Mouse (Mus musculus) liver, postnatal 0 days (tissue): Measurements from ENCODE around the gene Mettl3. TPM values are rescaled to one million over a fixed set of nuclear protein-coding genes. Genes with fewer than 3 reads are reported as not detected.
A peak's percentile ranks its signal among the peaks of the same experiment; 100 is the strongest.
"Not testable (repeated sequence)": the region's sequence is repeated elsewhere in the genome, so short reads cannot be mapped to it uniquely, and the experiment has no call there.

Source experiments
- ATAC-seq: fragments of 200-750 bp; cut with Nextera tagmentation; 2 replicates; pipeline ENCODE4 v1.8.0; 2017; ENCODE audit warnings: mild to moderate bottlenecking, moderate library complexity
- DNase-seq: peaks from one replicate; pipeline ENCODE4 v3.0.0-alpha.2; 2016
- H3K27ac ChIP-seq: fragments of 300-500 bp; sonication (generic); 2 replicates; pipeline ENCODE4 v1.5.1; 2014; ENCODE audit warnings: antibody characterized with exemption, moderate library complexity, mild to moderate bottlenecking, low read depth
- H3K27me3 ChIP-seq: fragments of 300-500 bp; sonication (generic); 2 replicates; pipeline ENCODE4 v1.6.1; 2014; ENCODE audit warnings: low read length, control low read depth, mixed read lengths; ENCODE audit not compliant: insufficient read depth
- H3K36me3 ChIP-seq: fragments of 300-500 bp; sonication (generic); replicated peaks from 2 replicates; pipeline ENCODE4 v1.6.1; 2014; ENCODE audit warnings: mild to moderate bottlenecking, control low read depth, low read length, moderate library complexity, mixed read lengths; ENCODE audit not compliant: insufficient read depth
- H3K4me1 ChIP-seq: fragments of 300-500 bp; sonication (generic); 2 replicates; pipeline ENCODE4 v1.6.1; 2014; ENCODE audit warnings: antibody characterized with exemption, mild to moderate bottlenecking, control low read depth; ENCODE audit not compliant: insufficient read depth
- H3K4me2 ChIP-seq: fragments of 300-500 bp; sonication (generic); 2 replicates; pipeline ENCODE4 v1.6.1; 2014; ENCODE audit warnings: low read depth, mild to moderate bottlenecking, low read length, moderate library complexity, mixed read lengths
- H3K4me3 ChIP-seq: fragments of 300-500 bp; sonication (generic); 2 replicates; pipeline ENCODE4 v1.5.1; 2014; ENCODE audit warnings: low read depth, low read length
- H3K9ac ChIP-seq: fragments of 300-500 bp; sonication (generic); replicated peaks from 2 replicates; pipeline ENCODE4 v1.6.1; 2014; ENCODE audit warnings: mild to moderate bottlenecking, moderate library complexity
- H3K9me3 ChIP-seq: fragments of 300-500 bp; sonication (generic); 2 replicates; pipeline ENCODE4 v1.6.1; 2016; ENCODE audit warnings: mild to moderate bottlenecking, control low read depth, low read length, mixed read lengths
- CTCF ChIP-seq: sonication (generic); IDR thresholded peaks from 2 replicates; pipeline ENCODE4 v1.5.1; 2016; ENCODE audit warnings: antibody characterized with exemption, low read depth
- EP300 ChIP-seq: IDR thresholded peaks from 2 replicates; pipeline ENCODE4 v1.6.1; 2016; ENCODE audit warnings: antibody characterized with exemption, low read depth, mild to moderate bottlenecking
- WGBS: fragments of 180-500 bp; shearing (Covaris S2); extraction: QIAGEN DNeasy Blood & Tissue Kit; methylation state at CpG from one replicate; pipeline ENCODE4 v1.1.7; 2014; ENCODE audit not compliant: insufficient replicate concordance; 5-methylcytosine and 5-hydroxymethylcytosine counted together
- polyA plus RNA-seq: library from polyadenylated mRNA; unstranded; fragments of >200 nt; fragmentation: Nextera tagmentation; extraction: Ambion mirVana; gene quantifications from 2 replicates; pipeline ENCODE4 v1.2.1, GENCODE M21; 2015

Mettl3 gene
- polyA plus RNA-seq, 1 experiment from 2014 or later: 8.1 TPM

DNA sequence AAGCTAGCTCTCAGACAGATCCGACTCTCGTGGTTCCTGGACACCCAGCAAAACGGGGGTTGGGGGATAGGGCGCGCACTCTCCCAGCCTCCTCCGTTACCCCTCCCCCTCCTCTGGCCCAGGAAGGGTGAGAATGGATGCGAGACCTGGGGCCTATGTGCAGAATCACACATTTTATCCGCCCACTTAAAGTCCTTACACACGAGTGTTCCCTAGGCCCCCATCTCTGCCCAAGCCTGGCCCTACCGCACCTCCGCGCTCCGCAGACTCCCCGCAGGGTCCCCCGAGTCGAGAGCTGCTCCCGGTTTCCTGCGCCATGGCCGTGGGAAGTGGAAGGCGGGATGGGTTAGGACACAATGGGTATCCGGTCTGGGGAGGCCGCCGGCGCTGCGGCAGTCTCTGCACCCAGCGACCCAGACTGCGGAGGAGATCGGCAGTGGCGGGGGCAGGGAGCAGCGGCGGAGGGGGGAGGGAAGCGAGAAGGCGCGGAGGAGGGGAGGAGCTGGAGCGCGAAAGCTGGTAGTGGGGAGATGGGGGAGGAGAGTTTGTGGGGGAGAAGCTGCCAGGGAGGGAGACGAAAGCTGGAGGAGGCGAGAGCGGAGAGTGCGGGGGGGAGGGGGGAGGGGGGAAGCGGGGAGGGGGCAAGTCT lies 11.0 kb upstream of the Mettl3 start:
- under 1% methylated on average over 32 of the region's 41 CpGs for WGBS
- peak; percentile 58 for DNase-seq
- Histone ChIP-seq H3K4me2 (peak overlapping the region; percentile 97), H3K36me3 (no peaks in the 10 kb centered on the region), H3K4me1 (0 out of 2 replicates have a peak, but pooled peaks cover 5% of the 10 kb centered on the region), H3K27me3 (peaks cover 15% of the 10 kb centered on the region), H3K4me3 (peak overlapping the region; percentile 70), H3K9ac (peak overlapping the region; percentile 68), H3K27ac (peak overlapping the region; percentile 3; the same call in 1 of the 2 replicates), H3K9me3 (no peaks in the 10 kb centered on the region)
- ATAC-seq: peak; percentile 67
- no peak for TF ChIP-seq CTCF
- no peak for TF ChIP-seq EP300

DNA sequence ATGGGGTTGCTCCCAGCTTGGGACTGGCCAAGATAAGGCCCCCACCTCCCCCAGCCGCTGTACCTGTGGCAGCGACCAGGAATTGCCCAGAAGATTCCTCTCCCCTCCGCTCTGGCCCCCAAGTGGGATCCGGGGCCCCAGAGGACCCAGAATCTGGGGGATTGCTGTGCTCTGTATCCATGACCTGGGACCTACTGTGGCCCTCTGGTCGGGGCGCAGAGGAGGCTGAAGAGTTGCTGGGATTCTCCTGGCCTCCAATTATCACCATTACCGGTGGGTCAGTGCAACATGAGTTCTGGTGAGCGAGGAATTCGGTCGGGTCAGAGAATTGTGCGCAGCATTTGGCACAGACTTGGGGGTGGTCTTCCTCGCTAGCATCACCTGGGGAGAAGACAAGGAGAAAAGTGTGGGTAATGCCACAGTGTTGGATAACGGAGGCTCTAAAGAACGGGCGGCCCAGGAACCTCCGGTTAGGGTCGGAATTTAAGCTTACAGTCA lies 10.4 kb upstream of the Mettl3 start:
- no peaks in the 10 kb centered on the region for H3K36me3 ChIP-seq
- peak overlapping the region; percentile 68 for H3K9ac ChIP-seq
- H3K4me1 ChIP-seq: 0 out of 2 replicates have a peak, but pooled peaks cover 5% of the 10 kb centered on the region
- peaks cover 15% of the 10 kb centered on the region for H3K27me3 ChIP-seq
- H3K4me2 ChIP-seq: peak overlapping the region; percentile 97
- WGBS: 20% methylated on average over 17 of the region's 17 CpGs
- no peak for TF ChIP-seq CTCF
- no peak for TF ChIP-seq EP300
- DNase-seq (no peak), ATAC-seq (no peak)
- H3K27ac ChIP-seq: no peak overlapping the region
- H3K9me3 ChIP-seq: no peaks in the 10 kb centered on the region
- H3K4me3 ChIP-seq: peak overlapping the region; percentile 70

DNA sequence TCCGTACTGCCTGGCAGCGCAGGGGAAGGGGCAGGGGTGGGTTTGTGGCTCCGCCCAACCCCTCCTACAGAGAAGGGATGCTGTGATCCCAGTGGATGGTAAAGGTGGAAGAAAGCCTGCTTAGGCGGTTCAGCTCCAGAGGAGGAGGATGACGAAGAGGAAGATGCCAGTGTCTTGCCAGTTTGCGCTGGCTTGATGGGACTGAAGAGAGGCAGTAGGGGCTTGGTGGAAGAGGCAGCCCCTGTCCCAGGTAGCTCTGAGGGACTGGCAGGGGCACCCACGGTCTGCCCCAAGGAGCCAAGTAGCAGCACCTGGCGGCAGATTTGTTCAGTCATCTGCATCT lies 9.9 kb upstream of the Mettl3 start:
- Histone ChIP-seq H3K36me3 (no peaks in the 10 kb centered on the region), H3K4me2 (peak overlapping the region; percentile 97), H3K4me3 (no peak overlapping the region), H3K9me3 (no peaks in the 10 kb centered on the region), H3K9ac (no peak overlapping the region), H3K27ac (no peak overlapping the region), H3K4me1 (0 out of 2 replicates have a peak, but pooled peaks cover 5% of the 10 kb centered on the region), H3K27me3 (peaks cover 15% of the 10 kb centered on the region)
- DNase-seq: no peak
- no peak for ATAC-seq
- TF ChIP-seq CTCF (no peak), EP300 (no peak)
- 56% methylated on average over 8 of the region's 8 CpGs for WGBS

DNA sequence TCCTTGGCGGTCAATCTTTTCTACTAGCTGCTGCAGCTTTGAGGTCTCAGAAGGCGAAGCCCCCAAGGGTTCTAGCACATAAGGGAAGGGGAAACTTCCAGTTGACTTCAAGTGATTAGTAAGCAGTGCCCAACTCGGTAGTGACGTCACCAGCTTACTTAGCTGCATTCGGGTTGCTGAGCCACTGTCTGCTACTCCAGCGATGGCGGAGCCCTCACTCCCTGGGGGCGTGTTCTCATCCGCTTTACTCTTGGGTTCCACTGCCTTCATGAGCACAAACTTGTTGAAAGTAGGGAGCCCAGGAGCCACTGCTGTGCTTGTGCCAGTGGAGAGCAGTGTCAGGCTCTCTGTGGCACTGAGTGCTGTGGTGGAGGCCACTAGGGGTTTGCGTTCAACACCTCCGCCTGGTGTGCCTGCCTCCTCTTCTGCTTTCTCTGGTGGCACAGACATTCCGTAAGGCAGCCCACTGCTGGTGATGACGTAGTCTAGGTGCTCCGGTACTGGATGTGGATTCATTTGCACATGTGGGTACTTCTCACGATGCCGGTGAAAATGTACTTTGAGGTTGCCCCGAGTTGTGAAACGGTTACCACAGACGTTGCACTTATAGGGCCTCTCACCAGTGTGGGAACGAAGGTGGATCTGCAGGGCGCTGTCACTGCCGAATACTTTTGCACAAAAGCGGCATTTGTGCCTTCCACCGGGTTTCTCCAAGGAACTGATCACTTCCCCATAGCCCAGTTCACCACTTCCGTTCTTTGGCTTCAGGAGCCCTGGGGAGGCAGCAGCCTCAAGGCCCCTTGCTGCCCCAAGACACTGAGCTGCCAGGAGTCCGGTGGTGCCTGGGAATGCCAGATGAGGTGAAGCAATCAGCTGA lies 9.2 kb upstream of the Mettl3 start:
- Histone ChIP-seq H3K4me3 (no peak overlapping the region), H3K4me2 (peak overlapping the region; percentile 97), H3K9me3 (no peaks in the 10 kb centered on the region), H3K36me3 (no peaks in the 10 kb centered on the region), H3K27ac (no peak overlapping the region), H3K9ac (no peak overlapping the region), H3K4me1 (0 out of 2 replicates have a peak, but pooled peaks cover 5% of the 10 kb centered on the region), H3K27me3 (peaks cover 15% of the 10 kb centered on the region)
- WGBS: 69% methylated on average over 26 of the region's 26 CpGs
- ATAC-seq: peak; percentile 26
- TF ChIP-seq EP300 (no peak), CTCF (no peak)
- DNase-seq: peak; percentile 38

DNA sequence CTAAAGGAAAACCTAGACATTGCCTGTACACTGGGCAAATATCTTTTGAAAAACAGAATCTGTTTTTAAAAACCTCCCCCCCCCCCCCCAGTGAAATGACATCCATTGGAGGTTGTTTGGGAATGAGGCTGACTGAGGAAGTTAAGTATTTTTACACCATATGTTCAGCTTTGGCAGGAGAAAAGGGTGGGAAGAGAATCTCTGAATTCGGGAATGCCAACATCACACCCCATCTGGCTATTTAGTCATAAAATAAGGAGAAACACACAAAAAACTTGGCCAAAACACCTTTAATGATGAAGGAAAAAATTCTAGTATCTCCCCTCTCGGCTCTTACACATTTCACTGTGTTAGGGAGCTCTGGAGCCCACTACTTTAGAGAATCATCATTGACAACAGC lies 6.0 kb upstream of the Mettl3 start:
- no peak for TF ChIP-seq EP300
- TF ChIP-seq CTCF: no peak
- Histone ChIP-seq H3K36me3 (no peaks in the 10 kb centered on the region), H3K4me3 (no peak overlapping the region), H3K4me1 (peaks cover 16% of the 10 kb centered on the region), H3K27me3 (peaks cover 9% of the 10 kb centered on the region; the same call in 1 of the 2 replicates), H3K4me2 (no peak overlapping the region), H3K27ac (no peak overlapping the region), H3K9ac (no peak overlapping the region), H3K9me3 (no peaks in the 10 kb centered on the region)
- DNase-seq (no peak), ATAC-seq (no peak)
- WGBS: 80% methylated on average over 2 of the region's 2 CpGs

DNA sequence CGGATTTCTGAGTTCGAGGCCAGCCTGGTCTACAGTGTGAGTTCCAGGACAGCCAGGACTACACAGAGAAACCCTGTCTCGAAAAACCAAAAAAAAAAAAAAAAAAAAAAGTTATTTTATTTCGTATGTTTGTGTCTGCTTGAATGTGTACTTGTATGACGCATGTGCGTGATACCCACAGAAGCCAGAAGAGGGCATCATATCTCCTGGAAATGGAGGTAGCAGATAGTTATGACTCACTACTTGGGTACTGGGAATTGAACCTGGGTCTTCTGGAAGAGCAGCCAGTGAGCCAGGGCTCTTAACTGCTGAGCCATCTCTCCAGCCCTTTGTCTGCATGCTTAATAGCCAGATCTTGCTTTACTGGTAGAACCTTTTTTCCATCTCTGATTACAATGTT lies 5.4 kb upstream of the Mettl3 start:
- ATAC-seq, H3K4me3 ChIP-seq, H3K27ac ChIP-seq, H3K9me3 ChIP-seq, DNase-seq, H3K4me2 ChIP-seq, H3K9ac ChIP-seq, H3K36me3 ChIP-seq, H3K27me3 ChIP-seq: not testable (repeated sequence)
- WGBS: 90% methylated on average over 5 of the region's 6 CpGs
- peak; percentile 32 for TF ChIP-seq CTCF
- peaks cover 21% of the 10 kb centered on the region for H3K4me1 ChIP-seq
